Mouse (Mus musculus) heart, embryonic 14.5 days (tissue): Measurements from ENCODE around the gene Neurod2. TPM values are rescaled to one million over a fixed set of nuclear protein-coding genes. Genes with fewer than 3 reads are reported as not detected.

ENCODE experiments used
- ATAC-seq: fragments of 200-750 bp; cut with Nextera tagmentation; 2 replicates; pipeline ENCODE4 v1.8.0; 2017; ENCODE audit warnings: low read depth, moderate TSS enrichment; ENCODE audit not compliant: insufficient number of reproducible peaks, insufficient read depth, low FRiP score
- H3K27ac ChIP-seq, 2 experiments: fragments of 200-500 bp in 1 of 2; fragments of 300-500 bp in 1 of 2; sonication (generic) in 1 of 2; replicated peaks in 1 of 2; 2 replicates each; pipeline ENCODE4 v1.5.1; 2012 to 2014; ENCODE audit warnings: low read depth in 2 of 2, low read length in 2 of 2, control low read depth in 1 of 2, mild to moderate bottlenecking in 1 of 2, mixed read lengths in 1 of 2; ENCODE audit not compliant: control insufficient read depth in 1 of 2, insufficient read depth in 1 of 2
- H3K27me3 ChIP-seq: fragments of 300-500 bp; sonication (generic); 2 replicates; pipeline ENCODE4 v1.6.1; 2014; ENCODE audit warnings: mild to moderate bottlenecking, low read length, control low read depth; ENCODE audit not compliant: control insufficient read depth, insufficient read depth
- H3K36me3 ChIP-seq: fragments of 300-500 bp; sonication (generic); 2 replicates; pipeline ENCODE4 v1.6.1; 2014; ENCODE audit warnings: mild to moderate bottlenecking, control low read depth, low read length, mixed read lengths; ENCODE audit not compliant: control insufficient read depth, insufficient read depth
- H3K4me1 ChIP-seq, 2 experiments: fragments of 200-500 bp in 1 of 2; fragments of 300-500 bp in 1 of 2; sonication (generic) in 1 of 2; 2 replicates each; pipeline ENCODE4 v1.6.1; 2012 to 2014; ENCODE audit warnings: low read length in 2 of 2, control low read depth in 1 of 2, mixed read lengths in 1 of 2; ENCODE audit not compliant: control insufficient read depth in 2 of 2, insufficient read depth in 2 of 2
- H3K4me2 ChIP-seq: fragments of 300-500 bp; sonication (generic); 2 replicates; pipeline ENCODE4 v1.6.1; 2014; ENCODE audit warnings: mild to moderate bottlenecking, low read length
- H3K4me3 ChIP-seq, 2 experiments: fragments of 200-500 bp in 1 of 2; fragments of 300-500 bp in 1 of 2; sonication (generic) in 1 of 2; 2 replicates each; pipeline ENCODE4 v1.5.1; 2012 to 2014; ENCODE audit warnings: low read length in 2 of 2, mild to moderate bottlenecking in 2 of 2, control low read depth in 1 of 2, low read depth in 1 of 2, moderate library complexity in 1 of 2; ENCODE audit not compliant: control insufficient read depth in 1 of 2, insufficient read depth in 1 of 2
- H3K9ac ChIP-seq: fragments of 300-500 bp; sonication (generic); 2 replicates; pipeline ENCODE4 v1.6.1; 2014; ENCODE audit warnings: mild to moderate bottlenecking, low read length
- H3K9me3 ChIP-seq: fragments of 300-500 bp; sonication (generic); 2 replicates; pipeline ENCODE4 v1.6.1; 2016; ENCODE audit warnings: low read length, control low read depth; ENCODE audit not compliant: control insufficient read depth
- WGBS: fragments of 180-500 bp; shearing (Covaris S2); extraction: QIAGEN DNeasy Blood & Tissue Kit; methylation state at CpG from one replicate; pipeline ENCODE4 v1.1.7; 2014; 5-methylcytosine and 5-hydroxymethylcytosine counted together
- polyA plus RNA-seq: library from polyadenylated mRNA; unstranded; fragments of >200 nt; fragmentation: Nextera tagmentation; extraction: Ambion mirVana; gene quantifications from 2 replicates; pipeline ENCODE4 v1.2.1, GENCODE M21; 2014

Gene Neurod2
- polyA plus RNA-seq, 1 experiment from 2014 or later = not detected

GRCm38 (mm10) chr11:98353651-98354211, 24.3 kb upstream of the Neurod2 start:
- 46% methylated on average over 8 of the region's 8 CpGs for WGBS

GRCm38 (mm10) chr11:98352272-98352990, 23.0 kb upstream of the Neurod2 start:
- Histone ChIP-seq H3K9me3 (no peaks in the 10 kb centered on the region), H3K27ac (no peak overlapping the region), H3K27me3 (peaks cover 41% of the 10 kb centered on the region), H3K4me1 (peaks cover 17 to 29% of the 10 kb centered on the region in 2 experiments), H3K36me3 (no peaks in the 10 kb centered on the region), H3K9ac (no peak overlapping the region), H3K4me3 (no peak overlapping the region), H3K4me2 (no peak overlapping the region)
- ATAC-seq = no peak
- 75% methylated on average over 18 of the region's 18 CpGs for WGBS

More at GRCm38 (mm10) chr11:98353651-98354211, 24.3 kb upstream of the Neurod2 start:
- Histone ChIP-seq H3K27ac (no peak overlapping the region), H3K4me1 (peaks cover 15 to 28% of the 10 kb centered on the region in 2 experiments), H3K4me3 (no peak overlapping the region), H3K36me3 (no peaks in the 10 kb centered on the region), H3K4me2 (no peak overlapping the region), H3K9ac (no peak overlapping the region), H3K9me3 (no peaks in the 10 kb centered on the region), H3K27me3 (peaks cover 32% of the 10 kb centered on the region)
- no peak for ATAC-seq

DNA sequence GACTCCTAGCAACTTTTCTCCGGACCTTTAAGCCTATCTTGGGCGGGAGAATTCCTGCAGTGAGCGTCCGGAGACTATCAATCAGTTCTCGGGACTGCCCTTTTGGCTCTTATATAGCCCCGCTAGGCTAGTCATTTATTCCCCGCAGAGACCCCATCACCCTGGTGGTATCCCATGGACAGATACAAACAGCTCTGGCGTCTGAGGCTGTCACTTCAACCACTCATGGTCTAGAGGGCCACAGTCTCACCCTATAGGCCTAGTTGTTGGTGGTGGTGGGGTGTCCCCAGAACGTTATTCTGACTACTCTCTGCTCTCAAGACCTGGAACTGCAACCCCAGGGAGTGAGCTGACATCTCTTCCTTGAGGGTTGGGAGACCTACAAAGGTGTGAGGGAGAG, 19.9 kb upstream of the Neurod2 start:
- peaks cover 17 to 26% of the 10 kb centered on the region in 2 experiments for H3K4me1 ChIP-seq
- peak overlapping the region; percentile 94 for H3K4me2 ChIP-seq
- H3K36me3 ChIP-seq = no peaks in the 10 kb centered on the region
- no peaks in the 10 kb centered on the region for H3K9me3 ChIP-seq
- no peak overlapping the region for H3K27ac ChIP-seq
- H3K9ac ChIP-seq = peak overlapping the region; percentile 78
- WGBS = 10% methylated on average over 9 of the region's 9 CpGs
- no peak for ATAC-seq
- peaks cover 56% of the 10 kb centered on the region for H3K27me3 ChIP-seq
- peak overlapping the region; percentile 59 to 72 for H3K4me3 ChIP-seq

DNA sequence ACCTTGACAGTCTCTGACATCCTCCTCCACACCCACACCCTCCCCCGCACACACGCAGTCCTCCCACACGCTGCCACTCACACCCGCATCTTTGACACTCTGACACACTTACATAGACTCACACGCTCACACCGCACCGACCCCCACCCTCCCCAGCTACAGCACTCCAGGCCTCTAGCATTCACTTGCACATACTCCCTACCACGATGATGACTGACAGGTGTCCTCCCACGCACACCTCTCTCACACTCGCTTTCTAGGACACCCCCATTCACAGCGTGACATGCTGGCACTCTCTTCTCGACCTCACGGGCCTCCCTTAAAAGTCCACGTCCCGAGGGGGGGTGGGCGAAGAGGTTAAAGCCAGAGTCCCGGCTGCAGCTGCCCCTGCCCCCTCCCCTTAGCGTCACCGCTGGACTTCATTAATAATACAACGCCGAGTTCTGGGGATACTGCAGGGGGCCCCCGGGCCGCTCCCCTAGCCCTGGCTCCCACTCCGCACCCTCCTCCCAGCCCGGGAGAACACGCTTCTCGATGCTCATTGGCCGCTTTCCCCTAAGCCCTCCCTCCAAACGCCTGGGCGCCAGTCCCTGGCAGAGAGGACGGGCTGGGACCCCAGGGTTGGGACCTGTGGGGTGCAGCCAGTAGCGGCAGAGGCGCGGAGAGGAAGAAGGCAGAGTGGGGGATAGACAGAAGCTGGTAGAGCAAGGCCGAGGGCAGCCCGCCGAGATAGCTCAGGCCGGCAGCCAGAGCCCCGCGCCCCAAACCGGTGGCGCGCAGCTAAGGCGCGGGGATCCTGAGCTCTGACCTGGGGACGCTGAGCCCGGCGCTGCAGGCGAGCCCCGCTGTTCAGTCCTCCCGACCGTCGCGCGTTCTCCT, 18.9 kb upstream of the Neurod2 start, which contains the start of gene Ppp1r1b:
TSS of gene Ppp1r1b (plus strand) at position 322 of the 879 bp plus-strand sequence.
- no peaks in the 10 kb centered on the region for H3K9me3 ChIP-seq
- WGBS = under 1% methylated on average over 54 of the region's 55 CpGs
- ATAC-seq = peak; percentile 38; the same call in 1 of the 2 replicates
- peak within 1 kb of the TSS; percentile 59 to 72 for H3K4me3 ChIP-seq
- peak within 1 kb of the TSS; percentile 78 for H3K9ac ChIP-seq
- H3K4me2 ChIP-seq = peak within 1 kb of the TSS; percentile 94
- H3K27ac ChIP-seq = no peak within 1 kb of the TSS
- peaks cover 17 to 26% of the 10 kb centered on the region in 2 experiments for H3K4me1 ChIP-seq
- no peaks in the 10 kb centered on the region for H3K36me3 ChIP-seq
- H3K27me3 ChIP-seq = peaks cover 56% of the 10 kb centered on the region

DNA sequence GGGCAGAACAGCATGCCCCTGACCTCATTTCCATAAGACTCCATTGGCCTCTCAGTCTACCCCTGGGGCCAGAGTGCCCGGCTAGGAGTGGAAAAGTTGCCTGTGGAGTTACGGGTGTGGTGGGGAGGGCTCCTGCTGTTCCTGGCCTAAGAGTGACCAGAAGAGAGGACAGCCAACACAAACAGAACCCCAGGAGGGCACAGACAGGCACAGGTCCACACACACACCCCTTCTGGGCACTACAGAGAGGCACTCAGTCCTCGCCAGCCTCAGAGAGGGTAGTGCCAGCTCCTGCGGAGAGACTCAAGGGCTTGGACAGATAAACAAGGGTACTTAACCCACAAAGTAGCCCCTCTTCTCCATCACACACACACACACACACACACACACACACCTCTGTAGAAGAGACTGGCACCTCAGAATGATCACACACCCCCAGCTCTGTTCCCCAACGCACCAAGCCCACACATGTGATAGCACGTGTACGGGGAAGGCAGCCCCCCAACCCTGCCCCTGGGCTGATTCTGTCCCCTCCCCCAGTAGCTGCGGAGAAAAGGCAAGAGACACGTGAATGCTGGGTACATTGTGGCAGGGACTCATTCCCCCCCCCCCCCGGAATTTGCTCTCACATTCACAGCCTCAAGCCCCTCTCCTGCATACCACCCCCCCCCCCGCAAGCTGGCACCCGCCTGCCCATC, 18.1 kb upstream of the Neurod2 start:
- Histone ChIP-seq H3K9me3 (no peaks in the 10 kb centered on the region), H3K9ac (peak overlapping the region; percentile 78; the same call in 1 of the 2 replicates), H3K4me3 (peak overlapping the region; percentile 59 to 72; a peak in 3 of 4 replicates), H3K4me2 (peak overlapping the region; percentile 94), H3K27me3 (peaks cover 52% of the 10 kb centered on the region), H3K36me3 (no peaks in the 10 kb centered on the region), H3K27ac (no peak overlapping the region), H3K4me1 (peaks cover 21 to 29% of the 10 kb centered on the region in 2 experiments)
- WGBS = 9% methylated on average over 8 of the region's 12 CpGs
- ATAC-seq = no peak

DNA sequence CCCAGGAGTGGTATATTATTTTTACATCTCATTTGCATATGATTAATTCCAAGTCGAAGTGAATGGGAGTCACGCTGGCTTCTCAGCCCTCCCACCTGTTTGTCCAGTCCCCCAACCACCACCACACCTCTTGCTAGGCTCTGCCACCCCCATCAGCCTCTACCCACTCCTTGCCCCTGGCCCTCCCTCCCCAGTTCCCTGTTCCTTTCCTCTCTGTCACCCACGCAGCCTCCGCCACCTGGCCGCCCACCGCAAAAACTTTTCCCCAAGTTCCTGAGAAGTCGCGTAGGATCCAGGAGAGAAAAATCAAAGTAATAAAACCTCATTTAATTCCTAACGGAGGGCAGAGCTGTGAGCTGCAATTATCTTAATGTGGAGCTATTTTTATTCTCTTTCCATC, 16.7 kb upstream of the Neurod2 start:
- no peak overlapping the region for H3K4me3 ChIP-seq
- H3K4me2 ChIP-seq = peak overlapping the region; percentile 13; the same call in 1 of the 2 replicates
- peaks cover 24 to 37% of the 10 kb centered on the region in 2 experiments for H3K4me1 ChIP-seq

GRCm38 (mm10) chr11:98345253-98345652, 15.8 kb upstream of the Neurod2 start:
- Histone ChIP-seq H3K4me1 (peaks cover 24 to 33% of the 10 kb centered on the region in 2 experiments), H3K27ac (no peak overlapping the region), H3K9ac (peak overlapping the region; percentile 6; the same call in 1 of the 2 replicates), H3K36me3 (no peaks in the 10 kb centered on the region), H3K4me2 (peak overlapping the region; percentile 58), H3K9me3 (no peaks in the 10 kb centered on the region), H3K4me3 (peak overlapping the region; percentile 21 to 27; a peak in 3 of 4 replicates), H3K27me3 (peaks cover 46% of the 10 kb centered on the region)
- no peak for ATAC-seq
- 1% methylated on average over 14 of the region's 14 CpGs for WGBS

More for the DNA sequence above, 16.7 kb upstream of the Neurod2 start:
- ATAC-seq = no peak
- H3K27me3 ChIP-seq = peaks cover 47% of the 10 kb centered on the region
- H3K36me3 ChIP-seq = no peaks in the 10 kb centered on the region
- WGBS = 23% methylated on average over 9 of the region's 9 CpGs
- no peaks in the 10 kb centered on the region for H3K9me3 ChIP-seq
- no peak overlapping the region for H3K27ac ChIP-seq
- H3K9ac ChIP-seq = no peak overlapping the region; the same call in 1 of the 2 replicates
